Mouse (Mus musculus) limb, embryonic 14.5 days (tissue): ENCODE measurements at regions not wholly inside any gene's neighbourhood (a gene's known extent, or its start where the extent isn't known, plus 50 kb on each side); places are given as distances from the start of the nearest gene placed in this dataset.

Experiments used
- ATAC-seq: fragments of 200-750 bp; cut with Nextera tagmentation; 2 replicates; pipeline ENCODE4 v1.8.0; 2017; ENCODE audit warnings: low read depth, moderate number of reproducible peaks, moderate TSS enrichment; ENCODE audit not compliant: low FRiP score
- DNase-seq: peaks from one replicate; pipeline ENCODE4 v3.0.0-alpha.2; 2015; ENCODE audit warnings: low spot score
- H3K27ac ChIP-seq: fragments of 300-500 bp; sonication (generic); replicated peaks from 2 replicates; pipeline ENCODE4 v1.5.1; 2014; ENCODE audit warnings: low read depth, mild to moderate bottlenecking, low read length, moderate library complexity, mixed read lengths
- H3K27me3 ChIP-seq: fragments of 300-500 bp; sonication (generic); 2 replicates; pipeline ENCODE4 v1.6.1; 2014; ENCODE audit warnings: low read length, mixed read lengths; ENCODE audit not compliant: control insufficient read depth, insufficient read depth
- H3K36me3 ChIP-seq: fragments of 300-500 bp; sonication (generic); 2 replicates; pipeline ENCODE4 v1.6.1; 2014; ENCODE audit warnings: mild to moderate bottlenecking, low read length, moderate library complexity, mixed read lengths; ENCODE audit not compliant: control insufficient read depth, insufficient read depth
- H3K4me1 ChIP-seq: fragments of 300-500 bp; sonication (generic); 2 replicates; pipeline ENCODE4 v1.6.1; 2014; ENCODE audit warnings: antibody characterized with exemption, low read length, mixed read lengths; ENCODE audit not compliant: control insufficient read depth, insufficient read depth
- H3K4me2 ChIP-seq: fragments of 300-500 bp; sonication (generic); replicated peaks from 2 replicates; pipeline ENCODE4 v1.6.1; 2014; ENCODE audit warnings: low read depth, mild to moderate bottlenecking, low read length, moderate library complexity; ENCODE audit not compliant: severe bottlenecking
- H3K4me3 ChIP-seq: fragments of 300-500 bp; sonication (generic); replicated peaks from 2 replicates; pipeline ENCODE4 v1.5.1; 2014; ENCODE audit warnings: low read length
- H3K9ac ChIP-seq: fragments of 300-500 bp; sonication (generic); 2 replicates; pipeline ENCODE4 v1.6.1; 2014; ENCODE audit warnings: mild to moderate bottlenecking, low read depth, low read length, moderate library complexity; ENCODE audit not compliant: severe bottlenecking
- H3K9me3 ChIP-seq: fragments of 300-500 bp; sonication (generic); 2 replicates; pipeline ENCODE4 v1.6.1; 2016; ENCODE audit warnings: low read length; ENCODE audit not compliant: control insufficient read depth
- POLR2A ChIP-seq: fragments of 200-500 bp; IDR thresholded peaks from 2 replicates; pipeline ENCODE4 v1.8.0; 2012; ENCODE audit warnings: inconsistent platforms, mild to moderate bottlenecking, moderate library complexity, borderline replicate concordance; ENCODE audit not compliant: insufficient read depth, insufficient read length; ENCODE audit errors: extremely low read depth
- WGBS: fragments of 180-500 bp; shearing (Covaris S2); extraction: QIAGEN DNeasy Blood & Tissue Kit; methylation state at CpG from one replicate; pipeline ENCODE4 v1.1.7; 2014; 5-methylcytosine and 5-hydroxymethylcytosine counted together

- 60% methylated on average over 3 of the region's 3 CpGs for WGBS
- H3K4me1 ChIP-seq, result peaks cover 3% of the 10 kb centered on the region; the same call in 1 of the 2 replicates
- H3K9ac ChIP-seq, result no peak overlapping the region
- H3K4me2 ChIP-seq, result no peak overlapping the region
- no peaks in the 10 kb centered on the region for H3K9me3 ChIP-seq
- no peaks in the 10 kb centered on the region for H3K27me3 ChIP-seq
- ATAC-seq, result no peak
- TF ChIP-seq POLR2A, result no peak
- H3K36me3 ChIP-seq, result no peaks in the 10 kb centered on the region
- no peak overlapping the region for H3K27ac ChIP-seq
- no peak overlapping the region for H3K4me3 ChIP-seq
- no peak for DNase-seq
Measured at GRCm38 (mm10) chr12:12527366-12527765, 265.4 kb downstream of the Fam49a start.

GRCm38 (mm10) chr12:12520311-12520852 is 258.4 kb downstream of the Fam49a start:
- Histone ChIP-seq H3K4me3 (no peak overlapping the region), H3K4me1 (no peaks in the 10 kb centered on the region), H3K36me3 (no peaks in the 10 kb centered on the region), H3K4me2 (no peak overlapping the region), H3K9ac (no peak overlapping the region), H3K27me3 (no peaks in the 10 kb centered on the region), H3K27ac (no peak overlapping the region), H3K9me3 (no peaks in the 10 kb centered on the region)
- ATAC-seq (no peak), DNase-seq (no peak)
- TF ChIP-seq POLR2A, result no peak
- 88% methylated on average over 8 of the region's 8 CpGs for WGBS

DNA sequence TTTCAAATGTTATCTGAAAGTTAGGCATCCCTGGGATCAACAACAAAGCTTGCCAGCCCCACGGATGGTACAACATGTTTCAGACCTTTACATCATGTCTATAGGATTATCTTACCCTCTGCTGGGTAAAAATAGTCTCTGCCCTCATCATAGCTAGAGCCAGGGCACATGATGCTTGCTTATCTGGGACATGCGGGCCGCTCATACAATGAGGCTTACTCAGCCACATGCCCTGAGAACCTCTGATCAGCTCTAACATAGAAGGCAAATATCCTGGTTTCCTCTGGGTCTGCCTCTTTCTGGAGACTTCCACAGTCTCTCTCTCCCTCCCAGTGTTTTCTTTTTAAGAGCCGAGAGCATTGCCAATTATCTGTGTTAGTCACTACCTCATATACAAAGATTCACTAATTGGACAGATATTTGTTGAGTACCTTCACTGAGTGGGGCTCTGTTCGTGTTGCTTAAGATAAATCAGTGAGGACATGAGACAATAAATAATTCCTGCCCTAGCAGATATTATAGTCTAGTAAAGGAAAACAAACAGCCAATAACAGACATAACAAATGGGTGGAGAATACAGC is 256.6 kb downstream of the Fam49a start:
- Histone ChIP-seq H3K4me3 (no peak overlapping the region), H3K9ac (no peak overlapping the region), H3K27ac (no peak overlapping the region), H3K4me1 (no peaks in the 10 kb centered on the region), H3K9me3 (no peaks in the 10 kb centered on the region), H3K27me3 (no peaks in the 10 kb centered on the region), H3K4me2 (no peak overlapping the region), H3K36me3 (no peaks in the 10 kb centered on the region)
- ATAC-seq (no peak), DNase-seq (no peak)
- no peak for TF ChIP-seq POLR2A
- 70% methylated on average over 5 of the region's 5 CpGs for WGBS

DNA sequence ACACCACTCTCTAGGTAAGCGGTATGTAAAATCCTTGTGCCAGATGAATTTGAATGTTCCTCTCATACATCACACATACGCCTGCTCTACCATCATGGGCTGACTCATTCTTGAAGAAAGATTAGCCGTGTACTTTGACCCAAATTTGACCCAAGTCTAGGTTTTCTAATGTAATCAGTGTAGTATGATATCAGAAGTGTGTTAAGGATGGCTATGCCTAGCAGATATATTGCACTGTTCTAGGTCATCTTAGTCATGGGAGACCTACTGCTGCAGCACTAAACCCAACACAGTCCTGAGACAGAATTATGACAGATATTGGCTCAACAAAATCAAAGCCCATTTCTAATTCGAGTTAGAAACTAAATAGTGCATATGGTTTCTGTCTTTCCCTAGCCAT is 255.1 kb downstream of the Fam49a start:
- H3K4me3 ChIP-seq, result no peak overlapping the region
- no peaks in the 10 kb centered on the region for H3K4me1 ChIP-seq
- no peak overlapping the region for H3K9ac ChIP-seq
- H3K27me3 ChIP-seq, result no peaks in the 10 kb centered on the region
- TF ChIP-seq POLR2A, result no peak
- 89% methylated on average over 4 of the region's 4 CpGs for WGBS
- no peak overlapping the region for H3K4me2 ChIP-seq
- H3K36me3 ChIP-seq, result no peaks in the 10 kb centered on the region
- no peak for DNase-seq
- H3K9me3 ChIP-seq, result no peaks in the 10 kb centered on the region
- H3K27ac ChIP-seq, result no peak overlapping the region
- no peak for ATAC-seq

DNA sequence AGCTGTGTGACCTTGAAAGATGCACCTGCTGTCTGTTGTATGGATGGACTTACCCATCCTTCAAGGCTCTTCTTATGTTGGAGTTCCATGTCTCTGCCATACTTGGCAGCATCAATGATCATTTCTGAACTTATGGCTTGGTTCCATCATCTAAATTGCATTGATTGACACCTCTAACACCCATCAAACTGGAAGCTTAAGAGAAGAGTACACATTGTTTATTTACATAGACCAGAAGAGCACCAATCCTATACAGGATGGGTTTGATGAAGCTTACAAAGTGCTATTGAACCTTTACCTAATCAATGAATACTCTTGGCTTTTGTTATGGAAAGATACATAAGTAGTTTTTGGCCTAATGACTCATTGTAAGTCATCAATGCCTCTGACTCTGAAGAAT is 248.8 kb downstream of the Fam49a start:
- no peak for ATAC-seq
- no peak overlapping the region for H3K4me2 ChIP-seq

More for the DNA sequence above, 248.8 kb downstream of the Fam49a start:
- Histone ChIP-seq H3K27me3 (no peaks in the 10 kb centered on the region), H3K4me3 (no peak overlapping the region), H3K36me3 (no peaks in the 10 kb centered on the region), H3K9me3 (no peaks in the 10 kb centered on the region), H3K9ac (no peak overlapping the region), H3K4me1 (peaks cover 3% of the 10 kb centered on the region; the same call in 1 of the 2 replicates), H3K27ac (no peak overlapping the region)
- no peak for DNase-seq
- TF ChIP-seq POLR2A, result no peak
